In genomic region chr5:121710851-121711173, GRCm38 (mm10) we compare ENCODE assay signal across 7 mouse cellular contexts. TPM values are rescaled to one million over a fixed set of nuclear protein-coding genes. Genes with fewer than 3 reads are reported as not detected.
DNase-seq lines count a peak whose midpoint lies in the region; ATAC-seq lines count a peak whose summit lies in the region.

No protein-coding gene starts in this region.

- peak; percentile 67 for DNase-seq in retina, embryonic 14.5 days (ENCODE audit: low spot score)
- DNase-seq in retina, postnatal 1 day = no peak
- peak; percentile 54 for DNase-seq in embryonic facial prominence, embryonic 14.5 days (ENCODE audit: low spot score)
- DNase-seq in limb, embryonic 11.5 days (ENCODE audit: low spot score) = no peak
- DNase-seq in cerebellum, postnatal 14 days = no peak
- no peak for DNase-seq in left cerebral cortex, adult 9 months (ENCODE audit: low spot score in 2 of 2)

- H3K36me3 ChIP-seq in embryonic facial prominence, embryonic 14.5 days (ENCODE audit: control insufficient read depth, insufficient read depth, low read length) = no peaks in the 10 kb centered on the region
- H3K36me3 ChIP-seq in limb, embryonic 11.5 days (ENCODE audit: control insufficient read depth, insufficient read depth, low read length) = no peaks in the 10 kb centered on the region
- no peaks in the 10 kb centered on the region for H3K36me3 ChIP-seq in neural tube, embryonic 15.5 days

- peak overlapping the region; percentile 94 for H3K4me3 ChIP-seq in embryonic facial prominence, embryonic 14.5 days (ENCODE audit: low read depth, low read length)
- peak overlapping the region; percentile 100 for H3K4me3 ChIP-seq in limb, embryonic 11.5 days (ENCODE audit: low read depth, low read length)
- peak overlapping the region; percentile 91 for H3K4me3 ChIP-seq in neural tube, embryonic 15.5 days (replicated peaks)

- under 1% methylated on average over 12 of the region's 12 CpGs for WGBS in embryonic facial prominence, embryonic 14.5 days
- WGBS in limb, embryonic 11.5 days = under 1% methylated on average over 12 of the region's 12 CpGs
- WGBS in neural tube, embryonic 15.5 days = 1% methylated on average over 12 of the region's 12 CpGs

- no peak; the same call in 1 of the 2 replicates for ATAC-seq in embryonic facial prominence, embryonic 14.5 days (ENCODE audit: low read depth)
- no peak; the same call in 1 of the 2 replicates for ATAC-seq in limb, embryonic 11.5 days (ENCODE audit: insufficient number of reproducible peaks, low FRiP score, low TSS enrichment, low read depth)
- ATAC-seq in neural tube, embryonic 15.5 days (ENCODE audit: low FRiP score) = no peak

- peaks cover 21% of the 10 kb centered on the region for H3K4me1 ChIP-seq in embryonic facial prominence, embryonic 14.5 days (ENCODE audit: control insufficient read depth, insufficient read depth, low read length)
- peaks cover 10% of the 10 kb centered on the region; the same call in 1 of the 2 replicates for H3K4me1 ChIP-seq in limb, embryonic 11.5 days (ENCODE audit: control insufficient read depth, insufficient read depth, low read length)
- H3K4me1 ChIP-seq in neural tube, embryonic 15.5 days = peaks cover 36% of the 10 kb centered on the region

- no peaks in the 10 kb centered on the region for H3K27me3 ChIP-seq in embryonic facial prominence, embryonic 14.5 days (replicated peaks; ENCODE audit: control insufficient read depth, insufficient read depth, low read length)
- H3K27me3 ChIP-seq in limb, embryonic 11.5 days (ENCODE audit: control insufficient read depth, insufficient read depth, low read length) = no peaks in the 10 kb centered on the region
- no peaks in the 10 kb centered on the region for H3K27me3 ChIP-seq in neural tube, embryonic 15.5 days (replicated peaks)

- H3K9ac ChIP-seq in embryonic facial prominence, embryonic 14.5 days (ENCODE audit: low read depth, low read length) = peak overlapping the region; percentile 95
- peak overlapping the region; percentile 95 for H3K9ac ChIP-seq in limb, embryonic 11.5 days (ENCODE audit: low read length)
- peak overlapping the region; percentile 97 for H3K9ac ChIP-seq in neural tube, embryonic 15.5 days (replicated peaks)

- H3K4me2 ChIP-seq in embryonic facial prominence, embryonic 14.5 days (ENCODE audit: low read depth, low read length) = peak overlapping the region; percentile 74
- H3K4me2 ChIP-seq in limb, embryonic 11.5 days (ENCODE audit: low read depth, severe bottlenecking) = peak overlapping the region; percentile 63
- H3K4me2 ChIP-seq in neural tube, embryonic 15.5 days = peak overlapping the region; percentile 90

- peak overlapping the region; percentile 97 for H3K27ac ChIP-seq in embryonic facial prominence, embryonic 14.5 days (replicated peaks; ENCODE audit: low read depth, low read length)
- H3K27ac ChIP-seq in limb, embryonic 11.5 days (replicated peaks; ENCODE audit: low read depth, low read length) = peak overlapping the region; percentile 97; the same call in 1 of the 2 replicates
- peak overlapping the region; percentile 98 for H3K27ac ChIP-seq in neural tube, embryonic 15.5 days (replicated peaks)

- H3K9me3 ChIP-seq in embryonic facial prominence, embryonic 14.5 days (ENCODE audit: control insufficient read depth, low read length) = no peaks in the 10 kb centered on the region
- H3K9me3 ChIP-seq in limb, embryonic 11.5 days (ENCODE audit: control insufficient read depth, low read length) = no peaks in the 10 kb centered on the region
- H3K9me3 ChIP-seq in neural tube, embryonic 15.5 days (replicated peaks) = no peaks in the 10 kb centered on the region

RNA-seq across cellular contexts. Expression of gene Atxn2, which starts 0.3 kb away (rescaled TPM):
- polyA plus RNA-seq in embryonic facial prominence, embryonic 14.5 days (2014; fragmentation: Nextera tagmentation; extraction: Ambion mirVana) = 65.4 and 68.6 TPM in 2 replicates
- 74.4 and 84.9 TPM in 2 replicates for polyA plus RNA-seq in limb, embryonic 11.5 days (2014; fragmentation: Nextera tagmentation; extraction: Ambion mirVana)
- polyA plus RNA-seq in neural tube, embryonic 15.5 days (2015; fragmentation: Nextera tagmentation; extraction: Ambion mirVana) = 70.2 and 100 TPM in 2 replicates

RNA-seq across cellular contexts. Expression of gene Brap, which starts 50.4 kb away (rescaled TPM):
- polyA plus RNA-seq in embryonic facial prominence, embryonic 14.5 days (2014; fragmentation: Nextera tagmentation; extraction: Ambion mirVana) = 39.9 and 45.8 TPM in 2 replicates
- 37.1 and 42.7 TPM in 2 replicates for polyA plus RNA-seq in limb, embryonic 11.5 days (2014; fragmentation: Nextera tagmentation; extraction: Ambion mirVana)
- 38.9 and 42.1 TPM in 2 replicates for polyA plus RNA-seq in neural tube, embryonic 15.5 days (2015; fragmentation: Nextera tagmentation; extraction: Ambion mirVana)

RNA-seq across cellular contexts. Expression of gene Acad10, which starts 50.5 kb away (rescaled TPM):
- 1.6 and 2.1 TPM in 2 replicates for polyA plus RNA-seq in embryonic facial prominence, embryonic 14.5 days (2014; fragmentation: Nextera tagmentation; extraction: Ambion mirVana)
- polyA plus RNA-seq in limb, embryonic 11.5 days (2014; fragmentation: Nextera tagmentation; extraction: Ambion mirVana) = 1.3 and 1.7 TPM in 2 replicates
- polyA plus RNA-seq in neural tube, embryonic 15.5 days (2015; fragmentation: Nextera tagmentation; extraction: Ambion mirVana) = 0.91 and 1.8 TPM in 2 replicates

Comparison
In these comparisons a context has a peak if more than half of its experiments do, and no peak if none do; other contexts are left out.
1. DNase-seq: peak in retina, embryonic 14.5 days (single experiment) and embryonic facial prominence, embryonic 14.5 days (single experiment); none in retina, postnatal 1 day (single experiment), limb, embryonic 11.5 days (single experiment), cerebellum, postnatal 14 days (0 of 2) and left cerebral cortex, adult 9 months (0 of 2).
2. Peak in every context shown above with its lines, with median percentiles within 50 percentile points of each other: H3K27ac ChIP-seq, H3K4me2 ChIP-seq, H3K4me3 ChIP-seq and H3K9ac ChIP-seq.